Mouse (Mus musculus) left cerebral cortex, adult 9 months (tissue): ENCODE measurements around the gene Rhox11.
"Not testable (repeated sequence)": the region's sequence is repeated elsewhere in the genome, so short reads cannot be mapped to it uniquely, and the experiment has no call there.

Experiments used
- DNase-seq, 2 experiments: peaks; one replicate each; pipeline ENCODE4 v3.0.0; 2022; ENCODE audit warnings: low spot score in 2 of 2

The Rhox11 gene

DNA sequence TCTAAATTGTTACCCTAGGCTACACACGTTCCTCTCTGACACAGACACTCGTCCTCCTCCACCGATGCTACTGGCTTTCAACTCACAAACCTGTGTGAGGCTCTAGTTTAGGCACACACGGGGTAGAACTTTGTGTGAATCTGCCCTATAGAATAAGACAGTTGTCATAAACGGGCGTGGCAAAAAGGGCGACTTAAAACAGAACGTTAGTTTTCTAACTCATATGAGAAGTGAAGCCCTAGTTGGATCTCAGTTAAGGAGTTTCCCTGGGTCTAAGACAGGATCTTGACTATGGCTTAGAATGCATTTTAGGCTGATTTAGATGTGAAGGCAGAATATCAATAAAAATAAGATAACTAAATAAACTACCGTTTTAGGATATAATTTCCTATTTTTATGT lies at the start of gene Rhox11:
TSS of gene Rhox11 (minus strand) at position 101 of the 400 bp plus-strand sequence.
- DNase-seq: no peak

- DNase-seq: no peak
Measured at GRCm38 (mm10) chrX:38121478-38121877, 36.5 kb upstream of the Rhox11 start.

DNA sequence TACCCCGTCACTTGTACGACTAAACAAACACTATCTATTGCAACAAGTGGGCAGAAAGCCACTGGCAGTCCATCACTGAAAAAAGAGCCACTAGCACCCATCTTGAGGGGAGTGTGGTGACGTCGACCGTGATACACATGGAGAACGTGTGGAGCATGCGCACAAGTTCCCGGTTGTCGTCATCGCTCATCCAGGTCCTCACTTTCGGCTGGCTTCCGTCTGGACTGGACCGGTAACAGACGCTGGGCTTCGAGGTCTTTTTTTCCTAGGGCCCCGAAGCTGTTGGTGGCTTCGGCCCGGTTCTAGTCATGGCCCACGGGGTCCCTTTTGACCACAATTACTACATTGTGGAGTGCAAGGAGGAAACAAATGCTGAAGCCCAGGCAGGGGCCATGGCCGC lies 36.0 kb upstream of the Rhox11 start, which contains the start of gene Rhox13:
TSS of gene Rhox13 (plus strand) at position 238 of the 400 bp plus-strand sequence.
- DNase-seq: no peak

- no peak for DNase-seq
Measured at GRCm38 (mm10) chrX:38110807-38111206, 25.9 kb upstream of the Rhox11 start, which contains the start of gene Rhox12. TSS of gene Rhox12 (minus strand) at chrX:38110907.

DNA sequence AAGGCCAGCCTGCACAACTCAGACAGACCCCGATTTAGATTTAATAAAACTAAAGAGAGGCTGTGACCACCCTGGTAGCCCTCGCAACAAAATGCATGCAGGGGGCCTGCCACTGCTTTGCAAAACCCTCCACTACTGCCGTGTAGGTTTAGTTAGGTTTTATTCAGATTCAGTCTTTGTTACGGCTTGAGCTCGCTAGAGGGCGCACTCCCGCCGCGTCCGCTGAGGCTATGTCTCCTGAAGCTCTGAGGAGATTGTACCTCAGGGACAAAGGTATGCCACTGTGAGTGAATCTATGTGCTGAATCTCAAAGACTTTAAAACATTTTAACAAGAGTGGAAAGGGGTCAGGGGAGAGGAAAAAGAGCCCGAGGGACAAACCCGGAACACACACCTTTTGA lies 715 bp downstream of the Rhox11 start:
- peak in 1 of 2 experiments; percentile 11 for DNase-seq

DNA sequence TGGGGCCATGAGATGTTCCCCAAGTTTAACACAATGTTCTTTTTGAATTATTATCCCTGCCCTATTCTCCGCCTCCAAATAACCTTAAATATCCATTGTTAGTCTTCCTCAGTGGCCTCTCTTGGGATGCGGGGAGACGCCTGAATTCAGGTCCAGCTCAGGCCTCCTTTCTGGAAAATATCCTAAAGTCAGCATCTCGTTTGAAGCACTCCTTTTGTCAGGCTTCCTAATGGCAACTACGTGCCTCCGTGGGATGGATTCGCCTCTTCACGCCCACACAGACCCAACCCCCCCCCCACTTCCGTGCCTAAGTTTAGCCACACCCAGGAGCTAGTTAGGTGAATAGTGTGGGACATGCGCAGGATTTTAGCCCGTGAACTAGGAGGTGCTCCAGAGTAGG lies 18.8 kb downstream of the Rhox11 start, which contains the start of gene Rhox10:
TSS of gene Rhox10 (plus strand) at position 301 of the 400 bp plus-strand sequence.
- DNase-seq: no peak

- no peak for DNase-seq
Measured at GRCm38 (mm10) chrX:38061544-38061943, 23.4 kb downstream of the Rhox11 start.

DNA sequence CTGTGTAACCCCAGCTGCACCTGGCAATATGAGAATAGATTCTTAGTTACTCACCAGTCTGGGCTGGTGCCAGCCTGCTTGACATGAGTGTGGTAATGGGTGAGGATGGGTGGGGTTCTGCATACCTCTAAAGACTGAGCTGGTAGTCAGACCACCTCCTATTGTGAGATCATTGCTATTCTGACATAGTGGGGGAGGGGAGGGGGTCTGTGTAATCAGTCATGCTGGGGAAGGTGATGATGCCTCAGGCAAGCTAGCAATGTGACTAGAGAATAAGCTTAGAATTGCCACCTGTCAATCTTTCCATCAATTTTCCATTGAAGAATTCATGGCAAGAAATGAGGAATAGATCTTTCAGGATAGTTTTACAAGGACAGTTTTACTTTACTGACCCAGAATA lies 41.9 kb downstream of the Rhox11 start, which contains the start of gene Btg1-ps2:
TSS of gene Btg1-ps2 (minus strand) at position 101 of the 400 bp plus-strand sequence.
- not testable (repeated sequence) for DNase-seq

DNA sequence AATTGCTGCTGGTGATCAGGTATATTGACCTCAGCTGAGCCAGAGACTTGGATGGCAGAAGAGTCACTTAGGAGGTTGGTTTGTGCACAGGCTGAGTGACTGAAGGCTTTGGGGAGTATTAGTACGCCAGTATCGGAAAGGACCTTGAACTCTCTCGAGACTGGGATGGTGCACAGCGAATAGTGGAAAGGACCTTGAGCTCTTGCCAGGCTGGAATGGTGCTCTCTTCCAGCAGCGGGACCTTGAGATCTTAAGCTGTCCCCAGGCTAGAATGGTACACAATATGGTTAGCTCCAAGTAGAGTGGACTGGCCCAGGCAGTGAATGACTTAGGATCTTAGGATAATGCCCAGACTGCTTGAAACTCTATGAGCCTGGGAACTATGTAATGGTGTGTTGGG lies 45.3 kb downstream of the Rhox11 start:
- DNase-seq: no peak

- no peak for DNase-seq
Measured at GRCm38 (mm10) chrX:38033841-38034240, 51.1 kb downstream of the Rhox11 start.
